Mouse (Mus musculus) right cerebral cortex, postnatal 14 days (tissue): Measurements from ENCODE around the gene Pde8b.

Experiments used
- DNase-seq: peaks from one replicate; pipeline ENCODE4 v3.0.0; 2022

Gene Pde8b

DNA sequence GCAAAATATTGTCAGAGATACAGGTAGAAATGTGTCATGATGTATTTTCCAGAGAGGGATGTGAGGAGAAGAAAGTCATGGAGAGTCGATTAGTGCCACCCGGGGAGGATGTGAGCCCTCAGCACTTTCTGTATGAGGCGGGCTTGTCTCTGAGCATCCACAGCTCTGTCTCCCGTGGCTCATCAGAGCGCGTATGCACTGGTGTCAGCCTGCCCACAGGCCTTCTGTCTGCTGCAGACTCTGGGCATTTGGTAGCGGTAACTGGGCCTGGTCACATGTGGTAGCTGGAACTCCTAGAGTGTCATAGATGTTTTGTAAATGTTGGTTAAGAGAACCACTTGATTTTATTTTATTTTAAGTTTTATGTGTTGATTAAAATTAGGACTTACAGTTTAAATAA lies 240.9 kb downstream of the Pde8b start:
- DNase-seq: no peak

DNA sequence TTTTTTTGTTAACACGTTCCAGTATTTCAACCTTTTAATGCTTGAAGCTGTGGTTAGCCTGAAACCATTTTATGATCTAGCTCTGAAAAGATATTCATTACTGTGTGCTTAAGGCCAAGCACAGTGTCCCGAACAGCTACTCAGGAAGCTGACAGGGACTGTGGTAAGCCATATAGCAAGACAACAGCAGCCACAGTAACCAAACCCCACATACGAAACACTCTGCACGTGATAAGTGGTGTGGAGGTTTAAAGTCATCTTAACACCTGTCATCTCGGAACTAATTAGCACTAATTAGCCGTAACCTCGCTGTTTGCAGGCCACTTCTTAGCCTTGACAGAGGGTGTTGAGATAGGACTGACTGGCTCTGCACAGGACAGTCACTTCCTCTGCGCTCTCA lies 242.9 kb downstream of the Pde8b start:
- no peak for DNase-seq

DNA sequence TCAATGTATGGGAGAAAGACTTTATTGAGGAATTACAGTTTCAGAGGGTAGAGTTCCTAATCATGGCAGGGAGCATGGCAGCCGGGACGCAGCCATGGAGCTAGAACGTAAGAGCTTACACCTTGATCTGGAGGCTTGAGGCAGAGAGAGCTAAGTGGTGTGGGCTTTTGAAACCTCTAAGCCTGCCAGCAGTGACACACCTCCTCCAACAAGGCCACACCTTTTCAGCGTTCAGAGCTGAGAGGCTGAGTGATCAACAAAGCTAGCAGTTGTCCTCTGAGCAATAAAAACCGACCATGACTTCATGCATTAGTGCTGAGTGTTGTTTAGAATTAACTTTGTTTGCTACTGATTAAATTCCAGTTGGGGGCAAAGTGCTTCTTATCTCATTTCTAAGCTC lies 259.6 kb downstream of the Pde8b start:
- DNase-seq: no peak

DNA sequence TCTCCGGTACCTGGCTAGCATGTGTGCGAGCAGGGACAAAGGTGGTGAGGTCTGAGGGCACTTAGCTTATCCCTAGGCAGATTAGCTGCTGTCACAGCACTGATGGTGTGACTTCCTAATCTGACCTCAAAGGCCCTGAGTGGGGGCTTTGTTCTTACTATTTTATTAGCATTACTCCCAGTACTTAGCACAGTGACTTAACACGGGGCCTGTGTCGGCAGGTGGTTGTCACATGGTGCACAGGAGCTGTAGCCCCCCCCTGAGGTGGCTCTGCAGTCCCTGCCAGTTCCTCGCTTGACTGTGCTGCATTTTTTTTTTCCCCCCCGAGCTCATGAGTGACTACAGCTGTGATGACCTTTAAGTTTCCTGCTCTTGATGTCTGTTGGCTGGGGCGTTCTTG lies 271.1 kb downstream of the Pde8b start:
- DNase-seq: no peak

DNA sequence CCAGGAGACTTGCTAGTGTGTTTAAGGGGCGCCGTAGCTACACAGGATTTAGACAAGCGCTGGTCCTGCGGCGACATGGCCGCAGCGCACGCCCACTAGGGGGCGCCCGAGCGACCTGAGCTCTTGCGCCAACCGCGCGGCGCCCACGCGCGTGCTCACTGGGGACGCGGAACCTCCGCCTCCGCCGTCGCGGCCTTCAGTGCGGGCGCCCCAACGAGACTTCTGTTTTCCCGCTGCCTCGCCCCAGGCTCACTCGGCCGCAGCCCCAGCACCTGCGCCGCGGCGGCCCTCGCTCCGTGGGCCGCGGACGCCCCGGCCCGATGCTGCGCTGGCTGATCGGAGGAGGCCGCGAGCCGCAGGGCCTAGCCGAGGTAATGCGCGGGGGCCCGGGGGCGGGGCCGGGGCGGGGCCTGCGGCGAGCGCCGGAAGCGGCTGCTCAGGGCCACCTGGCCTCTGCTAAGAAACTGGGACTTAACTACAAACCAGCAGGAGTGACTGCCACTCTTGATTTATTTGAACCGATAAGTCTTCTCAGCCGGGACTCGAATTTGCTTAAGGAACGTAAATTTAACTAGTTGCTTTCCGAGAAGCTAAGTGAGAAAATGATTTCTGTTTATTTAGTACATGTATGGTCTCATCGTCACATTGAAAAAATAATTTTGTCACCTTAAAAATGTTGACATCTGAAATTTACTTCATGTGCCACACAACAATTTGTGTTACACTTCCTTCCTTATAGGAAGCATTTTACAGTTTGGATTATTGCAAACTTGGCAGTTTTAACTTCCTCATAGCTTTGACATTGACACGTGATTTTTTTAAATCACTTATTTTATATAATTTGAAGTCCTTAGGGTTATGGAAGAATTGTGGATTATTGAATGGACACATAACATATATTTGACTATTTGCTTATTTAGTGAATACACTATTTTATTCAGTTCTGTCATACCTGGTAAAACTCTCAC lies 273.6 kb downstream of the Pde8b start, which contains the start of gene Wdr41:
Gene Wdr41, plus strand, starts transcription at position 126 of the 968 bp plus-strand sequence.
- DNase-seq: peak; percentile 92

DNA sequence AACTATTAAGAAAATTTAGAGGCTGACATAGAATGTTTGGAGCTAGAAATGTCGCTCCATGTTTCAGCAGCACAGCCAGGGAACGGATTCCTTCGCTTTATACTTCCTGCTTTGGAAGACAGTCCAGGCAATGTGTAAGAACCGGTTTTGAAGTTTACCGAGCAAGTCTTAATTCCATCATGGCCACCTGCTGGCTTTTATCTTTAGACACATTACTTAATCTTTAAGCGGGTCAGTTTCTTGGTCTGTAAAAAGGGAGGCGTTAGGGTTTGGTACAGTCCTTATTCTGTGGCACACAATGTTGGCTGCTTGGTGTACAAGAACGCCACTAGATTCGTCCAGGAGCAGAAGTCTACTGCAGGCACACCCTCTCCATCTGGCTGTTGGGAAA lies 274.3 kb downstream of the Pde8b start:
- no peak for DNase-seq
